Mouse (Mus musculus): Measurements from ENCODE around the gene Gm10330.
"Not testable (repeated sequence)": the region's sequence is repeated elsewhere in the genome, so short reads cannot be mapped to it uniquely, and the experiment has no call there.

Gene Gm10330

GRCm38 (mm10) chr12:23780165-23780564 is at the start of gene Gm10330:
Gene Gm10330 (minus strand): TSS chr12:23780265.
- DNase-seq (ENCODE audit: low read depth) = not testable (repeated sequence)

GRCm38 (mm10) chr12:23800776-23801175 is 20.7 kb upstream of the Gm10330 start:
- not testable (repeated sequence) for DNase-seq (ENCODE audit: low read depth)

- not testable (repeated sequence) for DNase-seq (ENCODE audit: low read depth)
These were observed 20.3 kb upstream of the Gm10330 start for GRCm38 (mm10) chr12:23800366-23800765.
